Comparison of ENCODE assay signal across 14 mouse cellular contexts in genomic region chr1:153010353-153011351, GRCm38 (mm10). TPM values are rescaled to one million over a fixed set of nuclear protein-coding genes. Genes with fewer than 3 reads are reported as not detected.
DNase-seq lines count a peak whose midpoint lies in the region; ATAC-seq lines count a peak whose summit lies in the region.
"Had no signal": no experiment of that assay in that cellular context is flagged by ENCODE, and none has a peak within 500 bp of the region (broad histone marks: within the 10 kb centered on the region; RNA-seq: fewer than 3 reads in every experiment).

No protein-coding gene starts in this region.

- no peaks in the 10 kb centered on the region for H3K36me3 ChIP-seq in forebrain, embryonic 14.5 days (ENCODE audit: control insufficient read depth, insufficient read depth, low read length)
- H3K36me3 ChIP-seq: embryonic facial prominence, embryonic 12.5 days; limb, embryonic 12.5 days; liver, embryonic 13.5 days had no signal

- no peak overlapping the region for H3K9ac ChIP-seq in forebrain, embryonic 14.5 days (ENCODE audit: low read length)
- H3K9ac ChIP-seq: embryonic facial prominence, embryonic 12.5 days; limb, embryonic 12.5 days; liver, embryonic 13.5 days had no signal

- no peak overlapping the region for H3K4me2 ChIP-seq in forebrain, embryonic 14.5 days (ENCODE audit: low read length)
- H3K4me2 ChIP-seq: embryonic facial prominence, embryonic 12.5 days; limb, embryonic 12.5 days; liver, embryonic 13.5 days had no signal

- peak; percentile 29; the same call in 1 of the 2 replicates for ATAC-seq in frontal cortex, adult (ENCODE audit: low TSS enrichment)
- ATAC-seq in granulocyte monocyte progenitor cell, adult 5-6 weeks (replicated peaks; ENCODE audit: poor library complexity, severe bottlenecking), result peak; percentile 42
- no peak for ATAC-seq in forebrain, embryonic 14.5 days

- no peak overlapping the region for H3K4me3 ChIP-seq in forebrain, embryonic 14.5 days (ENCODE audit: low read depth, low read length)
- H3K4me3 ChIP-seq: embryonic facial prominence, embryonic 12.5 days; limb, embryonic 12.5 days; liver, embryonic 13.5 days had no signal

- H3K4me1 ChIP-seq in forebrain, embryonic 14.5 days (ENCODE audit: control insufficient read depth, insufficient read depth, low read length), result peaks cover 13% of the 10 kb centered on the region
- H3K4me1 ChIP-seq: liver, embryonic 13.5 days had no signal

- H3K27me3 ChIP-seq in forebrain, embryonic 14.5 days (replicated peaks; ENCODE audit: control insufficient read depth, insufficient read depth, low read length), result no peaks in the 10 kb centered on the region
- H3K27me3 ChIP-seq: limb, embryonic 12.5 days; liver, embryonic 13.5 days had no signal

- 77% methylated on average over 13 of the region's 13 CpGs for WGBS in forebrain, embryonic 14.5 days

- H3K9me3 ChIP-seq in forebrain, embryonic 14.5 days (replicated peaks; ENCODE audit: control insufficient read depth, low read length), result no peaks in the 10 kb centered on the region
- H3K9me3 ChIP-seq: embryonic facial prominence, embryonic 12.5 days; limb, embryonic 12.5 days; liver, embryonic 13.5 days had no signal

- H3K27ac ChIP-seq in forebrain, embryonic 14.5 days (ENCODE audit: low read depth, low read length), result no peak overlapping the region
- H3K27ac ChIP-seq: embryonic facial prominence, embryonic 12.5 days; limb, embryonic 12.5 days; liver, embryonic 13.5 days had no signal

- no peak for DNase-seq in frontal cortex, postnatal 10 days (ENCODE audit: low spot score in 2 of 2)
- DNase-seq in 3T3-L1 (ENCODE audit: low read depth, low spot score) (peak; percentile 63), ES-CJ7 (ENCODE audit: low read depth, low spot score) (peak; percentile 62)
- DNase-seq in forebrain, embryonic 14.5 days (ENCODE audit: low spot score), result no peak
- no peak for DNase-seq in thymus, adult 18-20 months
- DNase-seq in ovary, adult 18-20 months (ENCODE audit: low spot score), result no peak
- DNase-seq: heart, postnatal 4 days; kidney, adult 18-20 months; kidney, postnatal 10 days; liver, embryonic 13.5 days had no signal

RNA-seq across cellular contexts. Expression of gene Nmnat2, which starts 55.9 kb away (rescaled TPM):
- total RNA-seq in granulocyte monocyte progenitor cell, adult 5-6 weeks (2014; fragmentation: Nextera tagmentation), result not detected in 2 replicates
- total RNA-seq in granulocyte monocyte progenitor cell, adult 5-6 weeks (2017), result not detected in 2 replicates
- 69.7 and 70.6 TPM in 2 replicates for polyA plus RNA-seq in forebrain, embryonic 14.5 days (2014; fragmentation: Nextera tagmentation; extraction: Ambion mirVana)

Comparison
In these comparisons a context has a peak if more than half of its experiments do, and no peak if none do; other contexts are left out.
1. DNase-seq: peak in 3T3-L1 (single experiment) and ES-CJ7 (single experiment); none in frontal cortex, postnatal 10 days (0 of 2), forebrain, embryonic 14.5 days (single experiment), thymus, adult 18-20 months (0 of 2) and ovary, adult 18-20 months (single experiment).